Mouse (Mus musculus): ENCODE data around the gene Hebp1. TPM values are rescaled to one million over a fixed set of nuclear protein-coding genes. Genes with fewer than 3 reads are reported as not detected.

Gene Hebp1
- total RNA-seq, 2 experiments from 2014 or later = 58.5 to 59.0 TPM

GRCm38 (mm10) chr6:135135735-135136134, 62.1 kb downstream of the Hebp1 start:
- intact Hi-C loops (cut with DNase I) = no loop called here
- DNase-seq = no peak

GRCm38 (mm10) chr6:135133486-135133885, 64.3 kb downstream of the Hebp1 start:
- intact Hi-C loops (cut with DNase I) = no loop called here
- DNase-seq = no peak

- intact Hi-C loops (cut with DNase I) = no loop called here
- DNase-seq = no peak
Measured at GRCm38 (mm10) chr6:135133086-135133485, 64.7 kb downstream of the Hebp1 start.

DNA sequence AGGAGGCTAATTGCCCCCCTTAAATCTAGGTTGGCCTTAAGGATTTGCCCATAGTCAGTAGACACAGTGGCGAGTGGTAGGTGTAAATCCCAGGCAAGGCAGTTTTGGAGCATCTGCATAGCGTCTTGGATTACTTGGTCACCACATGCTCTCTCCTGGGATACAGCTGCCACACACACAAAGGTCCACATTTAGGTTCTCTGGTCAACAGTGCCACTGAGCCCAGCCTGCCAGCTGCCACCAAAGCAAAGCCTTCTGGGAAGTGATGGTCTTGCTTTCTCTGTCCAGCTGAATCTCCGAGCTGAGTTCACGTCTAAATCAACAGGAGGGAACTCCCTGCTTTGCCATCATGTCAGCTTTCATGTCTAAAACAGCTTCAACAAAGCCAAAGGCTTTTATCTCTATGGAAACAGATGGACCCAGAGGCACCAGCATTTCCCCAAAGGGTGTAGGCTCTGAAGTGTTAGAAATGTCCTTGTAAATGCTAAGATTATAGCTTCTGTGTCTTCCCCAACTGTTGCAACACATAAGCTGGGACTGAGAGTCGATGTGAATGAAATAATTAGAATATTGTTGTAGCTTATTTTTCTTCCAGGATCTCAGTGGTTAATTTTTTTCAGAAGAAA, 73.0 kb downstream of the Hebp1 start:
- intact Hi-C loops (cut with DNase I) = no loop called here
- no peak for DNase-seq

DNA sequence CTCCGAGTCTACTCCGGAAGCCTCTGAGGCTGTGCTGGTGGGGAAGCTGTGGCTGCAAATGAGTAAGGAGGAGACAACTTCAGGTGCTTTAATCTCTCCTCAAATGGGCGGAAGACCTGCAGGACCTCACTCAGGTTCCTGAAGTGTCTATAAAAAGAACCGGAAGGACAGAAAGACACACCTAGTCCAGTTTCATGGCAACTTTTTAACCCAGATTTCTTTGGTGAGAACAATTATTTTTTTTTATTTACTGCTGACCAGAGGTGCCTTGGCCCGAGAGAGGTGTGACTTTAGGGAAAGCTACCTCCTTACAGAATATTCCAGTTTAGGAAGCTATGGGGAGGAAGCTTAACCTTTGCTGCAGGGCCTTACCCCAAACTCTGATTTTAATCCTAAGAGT, 79.6 kb downstream of the Hebp1 start, which contains the start of gene Gprc5d:
Gene Gprc5d, minus strand, starts transcription at position 101 of the 400 bp plus-strand sequence.
- intact Hi-C loops (cut with DNase I) = no loop called here
- DNase-seq = no peak

DNA sequence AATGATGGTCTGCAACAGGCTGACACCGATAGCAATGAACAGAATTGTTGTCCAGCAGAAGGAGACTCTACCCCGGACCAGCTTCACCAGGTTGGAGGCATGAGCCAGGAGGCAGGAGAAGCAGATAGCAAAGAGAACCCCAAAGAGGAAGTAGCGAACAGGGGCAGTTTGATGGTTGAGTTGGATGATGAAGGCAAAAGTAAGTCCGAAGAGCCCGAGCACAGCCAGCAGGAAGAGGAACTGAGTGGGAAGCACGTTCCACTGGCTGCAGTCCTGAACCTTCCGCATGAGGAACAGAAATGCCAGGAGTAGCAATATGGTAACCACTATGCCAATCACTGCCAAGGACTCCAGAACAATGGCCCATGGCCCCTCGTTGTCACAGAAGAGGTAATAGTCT, 81.3 kb downstream of the Hebp1 start:
- DNase-seq = no peak

GRCm38 (mm10) chr6:135113114-135113436, 84.7 kb downstream of the Hebp1 start:
- no peak for DNase-seq
- intact Hi-C loops (cut with DNase I) = no loop called here

More for the DNA sequence above, 81.3 kb downstream of the Hebp1 start:
- intact Hi-C loops (cut with DNase I) = no loop called here

- no peak for DNase-seq
- intact Hi-C loops (cut with DNase I) = no loop called here
Measured at GRCm38 (mm10) chr6:135112411-135113113, 85.3 kb downstream of the Hebp1 start.

- intact Hi-C loops (cut with DNase I) = no loop called here
- no peak for DNase-seq
Measured at GRCm38 (mm10) chr6:135107014-135107413, 90.8 kb downstream of the Hebp1 start.

DNA sequence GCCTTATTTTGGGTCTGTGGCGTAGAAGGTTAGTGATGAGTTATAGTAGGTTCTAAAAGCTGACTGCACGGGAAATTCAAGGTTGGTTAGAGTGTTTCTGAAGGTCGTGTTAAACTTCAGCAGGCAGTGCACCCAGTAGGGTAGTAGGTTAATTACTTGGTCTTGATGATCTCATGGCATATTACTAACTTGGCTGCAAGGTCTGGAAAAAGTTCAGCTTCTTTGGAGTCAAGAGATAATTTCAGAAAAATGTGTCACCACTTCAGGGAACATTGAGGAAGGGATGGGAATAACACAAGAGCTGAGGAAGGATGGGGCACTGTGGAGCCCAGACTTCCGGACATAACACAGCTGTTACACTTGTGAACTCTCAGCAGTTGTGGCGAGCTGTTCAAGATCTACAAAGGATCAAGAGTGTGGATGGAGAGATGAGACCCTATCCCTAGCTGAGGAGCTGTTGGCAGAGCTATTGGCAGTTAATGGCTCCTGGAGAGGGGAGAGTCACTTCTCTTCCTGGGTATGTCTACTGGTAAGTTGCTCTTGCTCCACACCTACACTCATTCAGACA, 95.0 kb downstream of the Hebp1 start:
- intact Hi-C loops (cut with DNase I) = no loop called here
- peak; percentile 26 to 38 for DNase-seq

GRCm38 (mm10) chr6:135100787-135101472, 96.9 kb downstream of the Hebp1 start:
- DNase-seq = no peak
- intact Hi-C loops (cut with DNase I) = no loop called here

GRCm38 (mm10) chr6:135092798-135093470, 104.9 kb downstream of the Hebp1 start:
- intact Hi-C loops (cut with DNase I) = no loop called here
- no peak for DNase-seq

- intact Hi-C loops (cut with DNase I) = no loop called here
- no peak for DNase-seq
Measured at GRCm38 (mm10) chr6:135090661-135091060, 107.2 kb downstream of the Hebp1 start.

- intact Hi-C loops (cut with DNase I) = loop anchor here (5.0 kb wide), 3 partner anchors 77 to 313 kb away; partner anchors contain the start of gene Ddx47
Measured at GRCm38 (mm10) chr6:135089786-135090185, 108.0 kb downstream of the Hebp1 start.

DNA sequence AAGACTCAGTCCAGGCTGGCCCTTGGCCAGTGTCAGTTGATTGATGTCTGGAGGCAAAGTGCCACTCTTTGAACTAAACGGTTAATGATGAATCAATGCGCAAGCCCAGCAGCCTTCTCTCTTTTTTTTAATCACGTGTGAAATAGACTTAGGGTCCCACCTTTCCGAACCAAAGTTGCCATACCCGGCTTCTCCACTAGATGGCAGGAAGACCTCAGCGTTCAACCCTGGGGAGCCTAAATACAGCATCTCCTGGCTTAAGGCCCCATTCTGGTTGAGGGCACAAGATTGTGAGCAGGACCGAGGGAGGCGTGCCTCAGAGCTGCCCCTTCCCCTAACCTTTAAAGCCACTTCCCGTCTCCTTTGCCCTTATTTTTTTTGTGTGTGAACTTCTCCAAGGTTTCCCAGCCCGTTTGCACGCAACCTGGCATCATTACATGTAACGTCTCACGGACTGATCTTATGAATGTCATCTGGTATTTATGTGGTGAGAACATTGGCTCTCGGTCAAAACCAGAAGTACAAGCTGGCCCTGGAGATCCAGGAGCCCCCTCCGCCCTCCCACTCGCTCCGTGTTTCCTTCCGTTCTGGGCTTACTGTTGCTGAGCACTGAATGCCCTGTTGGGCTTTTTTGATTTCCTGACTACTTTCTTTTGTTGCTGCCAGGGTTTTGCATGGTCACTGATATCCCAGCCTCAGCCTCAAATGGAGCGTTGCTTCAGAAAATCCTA, 109.9 kb downstream of the Hebp1 start:
- DNase-seq = peak; percentile 83 to 91
- intact Hi-C loops (cut with DNase I) = loop anchor here (1.0 to 5.0 kb wide), 6 partner anchors 56 to 314 kb away; partner anchors contain the start of gene Ddx47

More at GRCm38 (mm10) chr6:135089786-135090185, 108.0 kb downstream of the Hebp1 start:
- DNase-seq = peak; percentile 25 to 45

Other genes with a start within 250 kb of the Hebp1 start
- gene Apold1, start 216.3 kb downstream of the Hebp1 start, total RNA-seq (2021) = 10 to 100 TPM; 15.9 to 24.3 TPM
- gene Ddx47, start 186.4 kb downstream of the Hebp1 start, total RNA-seq (2021) = 10 to 100 TPM; 43.0 to 47.6 TPM
- gene Gprc5a, start 132.4 kb downstream of the Hebp1 start, total RNA-seq (2021) = 1 to 10 TPM; 2.5 to 4.0 TPM
- under 1 TPM in 1 of 2 experiments, not detected in 1; 0.25 TPM for gene Gprc5d, start 79.7 kb downstream of the Hebp1 start, total RNA-seq (2021)
- 1 to 10 TPM; 5.6 to 7.5 TPM for gene Fam234b, start within 50 bp of the Hebp1 start, total RNA-seq (2021)
- under 1 TPM; 0.32 to 0.89 TPM for gene Gsg1, start 56.3 kb upstream of the Hebp1 start, total RNA-seq (2021)
- not detected for gene Pbp2, start 112.4 kb upstream of the Hebp1 start, total RNA-seq (2021)
- 100 to 1,000 TPM; 192 to 206 TPM for gene Emp1, start 164.5 kb upstream of the Hebp1 start, total RNA-seq (2021)